Mouse (Mus musculus) urinary bladder, postnatal 4 days (tissue): ENCODE measurements around the gene Atm.

Experiments used
- DNase-seq, 2 experiments: peaks; one replicate each; pipeline ENCODE4 v3.0.0; 2021 to 2022; ENCODE audit warnings: low spot score in 2 of 2

The Atm gene

GRCm38 (mm10) chr9:53536558-53537320 lies at the start of gene Atm, which contains the start of gene Npat:
Gene Atm (minus strand): TSS chr9:53536740.
Gene Npat (plus strand): TSS chr9:53537047.
- DNase-seq: peak; percentile 99 to 100

- no peak for DNase-seq
These were observed 45.3 kb upstream of the Atm start for GRCm38 (mm10) chr9:53581870-53582269.

- no peak for DNase-seq
These were observed 39.2 kb upstream of the Atm start for GRCm38 (mm10) chr9:53575721-53576120.

- DNase-seq: no peak
These were observed 36.2 kb upstream of the Atm start for GRCm38 (mm10) chr9:53572516-53573307.

GRCm38 (mm10) chr9:53570662-53571061 lies 34.1 kb upstream of the Atm start:
- no peak for DNase-seq

- DNase-seq: peak in 1 of 2 experiments; percentile 58
These were observed 911 bp upstream of the Atm start for GRCm38 (mm10) chr9:53537336-53537965.

GRCm38 (mm10) chr9:53535416-53536320 lies 872 bp downstream of the Atm start:
- DNase-seq: no peak

- no peak for DNase-seq
These were observed 19.0 kb downstream of the Atm start for GRCm38 (mm10) chr9:53517373-53518009.

GRCm38 (mm10) chr9:53514091-53514490 lies 22.4 kb downstream of the Atm start:
- no peak for DNase-seq

- DNase-seq: no peak
These were observed 28.5 kb downstream of the Atm start for GRCm38 (mm10) chr9:53508053-53508452.

- no peak for DNase-seq
These were observed 50.7 kb downstream of the Atm start for GRCm38 (mm10) chr9:53485886-53486285.

- DNase-seq: no peak
These were observed 63.6 kb downstream of the Atm start for GRCm38 (mm10) chr9:53472806-53473518.

GRCm38 (mm10) chr9:53452038-53452437 lies 84.5 kb downstream of the Atm start:
- DNase-seq: no peak

GRCm38 (mm10) chr9:53450609-53451008 lies 85.9 kb downstream of the Atm start:
- DNase-seq: no peak

- DNase-seq: no peak
These were observed 100.5 kb downstream of the Atm start for GRCm38 (mm10) chr9:53435830-53436570.

- DNase-seq: no peak
These were observed 108.9 kb downstream of the Atm start for GRCm38 (mm10) chr9:53427638-53428037.

- DNase-seq: no peak
These were observed 109.8 kb downstream of the Atm start for GRCm38 (mm10) chr9:53426726-53427125.

- DNase-seq: no peak
These were observed 114.2 kb downstream of the Atm start for GRCm38 (mm10) chr9:53422133-53422896.

GRCm38 (mm10) chr9:53409427-53409826 lies 127.1 kb downstream of the Atm start:
- DNase-seq: no peak
